Mouse (Mus musculus) heart, postnatal 25 days (tissue): ENCODE results near the gene Ptpn12. TPM values are rescaled to one million over a fixed set of nuclear protein-coding genes. Genes with fewer than 3 reads are reported as not detected.

Source experiments
- total RNA-seq, 2 experiments: library from RNA; stranded (reverse); gene quantifications; 2 replicates each; pipeline ENCODE4 v1.2.3; 2021

Gene Ptpn12
- total RNA-seq, 2 experiments from 2014 or later = 29.9 to 34.8 TPM

Other genes with a start within 250 kb of the Ptpn12 start
- 10 to 100 TPM; 77.3 to 78.1 TPM for gene Phtf2, start 173.8 kb downstream of the Ptpn12 start, total RNA-seq
- 10 to 100 TPM; 23.3 to 25.0 TPM for gene Tmem60, start 173.7 kb downstream of the Ptpn12 start, total RNA-seq
- gene Rsbn1l, start 99.5 kb downstream of the Ptpn12 start, total RNA-seq = 10 to 100 TPM; 13.2 to 14.0 TPM
- 1 to 10 TPM; 3.9 to 4.3 TPM for gene Gsap, start 130.3 kb upstream of the Ptpn12 start, total RNA-seq